Mouse (Mus musculus) limb, embryonic 10.5 days (tissue): Measurements from ENCODE around the gene Slc16a10. TPM values are rescaled to one million over a fixed set of nuclear protein-coding genes. Genes with fewer than 3 reads are reported as not detected.

Source experiments
- DNase-seq: peaks from one replicate; pipeline ENCODE4 v3.0.0-alpha.2; 2017; ENCODE audit warnings: low spot score
- H3K27ac ChIP-seq: fragments of 300-500 bp; sonication (generic); 2 replicates; pipeline ENCODE4 v1.5.1; 2016; ENCODE audit warnings: mild to moderate bottlenecking
- H3K27me3 ChIP-seq: fragments of 300-500 bp; sonication (generic); 2 replicates; pipeline ENCODE4 v1.6.1; 2016; ENCODE audit warnings: low read depth, mild to moderate bottlenecking; ENCODE audit not compliant: poor library complexity, severe bottlenecking
- H3K36me3 ChIP-seq: fragments of 300-500 bp; sonication (generic); 2 replicates; pipeline ENCODE4 v1.6.1; 2016; ENCODE audit warnings: mild to moderate bottlenecking, moderate library complexity
- H3K4me1 ChIP-seq: fragments of 300-500 bp; sonication (generic); 2 replicates; pipeline ENCODE4 v1.6.1; 2016
- H3K4me3 ChIP-seq: fragments of 300-500 bp; sonication (generic); 2 replicates; pipeline ENCODE4 v1.5.1; 2016; ENCODE audit warnings: mild to moderate bottlenecking, moderate library complexity
- H3K9me3 ChIP-seq: fragments of 300-500 bp; sonication (generic); replicated peaks from 2 replicates; pipeline ENCODE4 v1.6.1; 2016; ENCODE audit warnings: mild to moderate bottlenecking
- WGBS: fragments of 180-500 bp; shearing (Covaris S2); methylation state at CpG from one replicate; pipeline ENCODE4 v1.1.7; 2016; 5-methylcytosine and 5-hydroxymethylcytosine counted together
- polyA plus RNA-seq: library from polyadenylated mRNA; unstranded; fragments of >200 nt; fragmentation: Nextera tagmentation; extraction: Ambion mirVana; gene quantifications from 2 replicates; pipeline ENCODE4 v1.2.1, GENCODE M21; 2016

Slc16a10 gene
- polyA plus RNA-seq, 1 experiment from 2014 or later = 10.4 TPM

DNA sequence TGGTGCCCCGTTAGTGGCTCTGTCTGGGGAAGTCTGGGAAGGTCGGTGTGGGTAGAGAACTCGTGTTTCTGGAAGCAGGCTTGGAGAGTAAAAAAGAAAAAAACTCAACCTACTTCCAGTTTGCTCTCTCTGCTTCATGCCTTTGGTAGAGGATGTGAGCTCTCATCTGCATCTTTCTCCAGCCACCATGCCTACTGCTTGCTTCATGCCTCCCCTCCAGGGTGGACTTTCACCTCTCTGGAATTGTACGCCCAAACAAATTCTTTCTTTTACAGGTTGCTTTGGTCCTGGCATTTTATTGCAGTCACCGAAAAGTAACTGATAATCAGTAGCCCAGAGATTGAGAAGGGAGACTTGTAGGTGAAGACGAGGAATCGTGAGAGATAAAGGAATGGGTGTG is 27.0 kb upstream of the Slc16a10 start:
- Histone ChIP-seq H3K27ac (no peak overlapping the region), H3K36me3 (no peaks in the 10 kb centered on the region), H3K27me3 (no peaks in the 10 kb centered on the region), H3K4me3 (no peak overlapping the region), H3K9me3 (no peaks in the 10 kb centered on the region), H3K4me1 (peaks cover 14% of the 10 kb centered on the region)
- DNase-seq = no peak
- WGBS = 86% methylated on average over 7 of the region's 7 CpGs

DNA sequence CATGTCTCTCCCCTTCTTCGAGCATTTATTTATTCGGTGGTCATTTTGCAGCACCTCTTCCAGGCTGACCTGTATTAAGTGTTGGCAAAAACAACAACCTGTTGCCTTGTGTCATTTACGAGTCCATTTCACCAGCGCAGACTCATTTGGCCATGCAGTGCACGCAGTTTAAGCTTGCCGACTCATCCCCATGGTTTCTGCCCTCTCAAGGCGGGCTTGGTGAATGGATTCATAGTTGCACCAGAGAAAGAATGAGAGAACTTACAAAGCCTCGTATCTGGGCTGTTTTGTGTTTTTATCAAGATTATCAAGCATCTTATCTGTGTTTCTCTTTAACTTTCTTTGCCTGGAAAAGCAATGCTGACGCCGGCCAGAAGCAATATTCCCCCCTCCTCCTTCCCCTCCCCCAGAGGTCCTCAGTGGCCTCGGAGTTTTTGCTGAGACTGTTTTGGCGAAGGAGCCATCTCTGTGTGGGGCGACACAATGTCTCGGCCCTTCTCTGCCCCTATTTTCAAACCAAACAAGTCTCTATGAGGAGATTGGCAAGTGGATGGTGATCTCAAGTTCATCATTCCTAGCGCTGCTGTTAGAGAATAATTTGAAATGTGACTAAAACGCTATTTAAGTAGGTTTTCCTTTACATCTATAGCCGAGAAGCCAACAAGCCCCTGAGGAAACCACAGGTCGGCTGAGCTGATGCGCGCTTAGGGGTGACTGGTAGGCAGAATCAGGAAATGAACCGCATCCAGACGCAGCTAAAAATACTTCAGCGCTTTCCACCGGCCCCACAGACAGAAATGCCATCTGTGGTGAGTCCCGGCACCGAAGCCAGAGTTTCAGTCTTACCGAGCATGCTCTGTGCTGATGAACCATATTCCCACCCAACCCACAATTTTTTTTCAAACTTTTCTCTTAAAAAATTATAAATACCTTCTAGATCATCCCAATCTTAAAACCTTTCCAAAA is 22.6 kb upstream of the Slc16a10 start:
- DNase-seq = no peak
- no peaks in the 10 kb centered on the region for H3K27me3 ChIP-seq
- H3K9me3 ChIP-seq = no peaks in the 10 kb centered on the region
- 0 out of 2 replicates have a peak, but pooled peaks cover 3% of the 10 kb centered on the region for H3K4me1 ChIP-seq
- H3K27ac ChIP-seq = no peak overlapping the region
- H3K36me3 ChIP-seq = no peaks in the 10 kb centered on the region
- H3K4me3 ChIP-seq = no peak overlapping the region
- WGBS = 88% methylated on average over 27 of the region's 27 CpGs

DNA sequence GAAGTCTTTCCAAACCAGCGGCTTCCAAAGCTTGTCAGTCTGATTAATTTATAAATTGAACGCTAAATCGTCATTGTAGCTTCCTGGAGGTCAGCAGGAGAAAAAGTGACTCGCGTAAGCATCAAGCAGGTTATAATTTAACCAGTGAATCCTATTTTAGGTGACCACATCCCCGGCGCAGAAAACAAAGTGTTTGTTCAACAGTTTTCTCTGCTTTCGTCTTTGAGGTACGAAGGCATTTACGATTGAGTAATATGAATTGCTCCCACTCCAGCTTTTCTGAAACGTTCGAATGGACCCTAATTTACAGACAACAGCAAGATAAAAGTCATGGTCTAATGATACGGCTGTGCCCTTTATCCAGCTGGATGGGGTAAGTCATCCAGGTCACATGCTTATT is 21.9 kb upstream of the Slc16a10 start:
- Histone ChIP-seq H3K27ac (no peak overlapping the region), H3K36me3 (no peaks in the 10 kb centered on the region), H3K4me1 (0 out of 2 replicates have a peak, but pooled peaks cover 3% of the 10 kb centered on the region), H3K27me3 (no peaks in the 10 kb centered on the region), H3K9me3 (no peaks in the 10 kb centered on the region), H3K4me3 (no peak overlapping the region)
- DNase-seq = no peak
- WGBS = 87% methylated on average over 13 of the region's 13 CpGs

DNA sequence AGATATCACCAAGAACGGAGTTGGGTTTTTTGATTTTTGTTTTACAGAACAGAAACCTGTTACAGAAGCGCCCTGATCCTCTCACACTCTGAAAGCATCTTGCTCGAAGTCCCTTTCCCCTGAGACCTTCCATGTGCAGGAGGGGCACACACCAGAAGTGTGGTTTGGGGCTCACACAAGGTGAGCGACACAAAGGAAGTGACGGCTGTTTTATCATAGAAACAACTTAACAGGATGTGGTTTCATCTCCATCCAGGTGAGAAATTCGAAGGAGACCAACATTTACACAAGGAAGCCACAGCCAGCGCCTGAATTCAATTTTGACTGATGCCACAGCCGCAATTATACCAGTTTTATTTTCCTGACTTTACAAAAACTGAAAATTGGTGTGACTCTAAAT is 21.3 kb upstream of the Slc16a10 start:
- no peaks in the 10 kb centered on the region for H3K27me3 ChIP-seq
- WGBS = 83% methylated on average over 8 of the region's 8 CpGs
- H3K36me3 ChIP-seq = no peaks in the 10 kb centered on the region
- no peak for DNase-seq
- no peaks in the 10 kb centered on the region for H3K9me3 ChIP-seq
- H3K4me3 ChIP-seq = no peak overlapping the region
- 0 out of 2 replicates have a peak, but pooled peaks cover 3% of the 10 kb centered on the region for H3K4me1 ChIP-seq
- no peak overlapping the region for H3K27ac ChIP-seq

DNA sequence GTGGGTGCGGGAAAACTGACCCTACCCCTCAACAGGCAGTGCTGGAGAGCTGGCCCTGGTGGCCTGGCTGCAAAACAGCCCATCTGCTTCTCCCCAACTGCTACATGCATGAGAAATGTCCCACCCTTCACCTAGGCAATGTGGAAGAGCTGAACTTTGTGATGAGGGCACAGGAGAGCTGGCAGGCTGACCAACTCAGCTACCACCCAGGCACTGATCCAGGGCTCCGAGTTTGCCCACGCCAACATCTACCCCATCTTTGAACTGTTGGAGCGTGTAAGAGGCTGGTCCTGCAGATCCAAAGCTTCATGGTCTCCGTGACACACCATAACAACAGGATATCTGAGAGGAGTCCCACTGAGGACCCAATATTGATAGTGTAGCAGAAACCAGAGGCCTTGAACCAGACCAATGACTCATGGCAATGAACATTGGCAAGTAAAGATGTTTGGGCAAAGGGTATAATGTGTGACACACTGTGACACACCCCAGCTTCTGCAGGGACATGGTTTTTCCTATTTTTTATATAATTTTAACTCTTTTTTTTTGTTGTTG is 19.7 kb upstream of the Slc16a10 start:
- DNase-seq = no peak
- Histone ChIP-seq H3K4me1 (0 out of 2 replicates have a peak, but pooled peaks cover 3% of the 10 kb centered on the region), H3K36me3 (no peaks in the 10 kb centered on the region)

DNA sequence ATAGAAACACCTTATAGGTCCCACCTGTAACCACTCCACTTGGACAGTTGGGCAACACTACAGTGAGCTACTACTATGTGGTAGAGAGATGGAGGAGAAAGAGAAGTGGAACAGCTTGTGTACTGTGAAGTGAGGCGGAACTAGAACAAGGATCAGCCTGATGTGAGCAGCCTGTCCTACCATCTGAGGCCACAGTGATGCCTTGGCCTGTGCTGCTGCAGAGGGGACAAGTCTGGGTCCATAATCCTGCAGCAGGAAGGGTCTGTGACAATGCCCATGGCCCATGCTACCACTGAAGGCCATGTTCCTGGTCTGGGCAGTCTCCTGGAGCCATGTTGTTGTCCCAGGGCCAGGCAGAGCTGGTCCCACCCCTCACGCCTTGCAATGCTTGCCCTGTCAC is 19.2 kb upstream of the Slc16a10 start:
- Histone ChIP-seq H3K9me3 (no peaks in the 10 kb centered on the region), H3K27me3 (no peaks in the 10 kb centered on the region), H3K36me3 (no peaks in the 10 kb centered on the region), H3K27ac (0 out of 2 replicates have a peak overlapping the region, but pooled peaks have one; percentile 1), H3K4me3 (no peak overlapping the region), H3K4me1 (0 out of 2 replicates have a peak, but pooled peaks cover 2% of the 10 kb centered on the region)
- no peak for DNase-seq
- WGBS = 100% methylated on average over 2 of the region's 2 CpGs

More for the DNA sequence above, 19.7 kb upstream of the Slc16a10 start:
- H3K27me3 ChIP-seq = no peaks in the 10 kb centered on the region
- no peak overlapping the region for H3K4me3 ChIP-seq
- no peaks in the 10 kb centered on the region for H3K9me3 ChIP-seq
- H3K27ac ChIP-seq = 0 out of 2 replicates have a peak overlapping the region, but pooled peaks have one; percentile 1
- 94% methylated on average over 5 of the region's 5 CpGs for WGBS

DNA sequence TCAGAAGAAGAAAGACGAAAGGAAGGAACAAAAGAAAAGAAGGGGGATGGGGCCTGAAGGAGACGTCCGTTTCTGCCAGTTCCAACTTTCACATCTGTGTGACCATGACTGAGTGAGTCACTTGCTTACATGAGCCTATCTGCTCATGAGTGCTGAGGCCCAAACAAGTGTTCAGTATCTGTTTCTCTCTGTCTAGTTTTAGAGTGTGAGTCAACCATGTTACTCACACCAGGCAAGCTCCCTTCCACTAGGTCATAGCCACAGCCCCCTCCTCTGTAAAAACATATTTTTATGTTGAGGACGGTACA is 10.4 kb upstream of the Slc16a10 start:
- Histone ChIP-seq H3K36me3 (no peaks in the 10 kb centered on the region), H3K27me3 (no peaks in the 10 kb centered on the region), H3K4me1 (peaks cover 17% of the 10 kb centered on the region), H3K4me3 (no peak overlapping the region), H3K27ac (peak overlapping the region; percentile 80; the same call in 1 of the 2 replicates), H3K9me3 (no peaks in the 10 kb centered on the region)
- 70% methylated on average over 4 of the region's 4 CpGs for WGBS
- no peak for DNase-seq

DNA sequence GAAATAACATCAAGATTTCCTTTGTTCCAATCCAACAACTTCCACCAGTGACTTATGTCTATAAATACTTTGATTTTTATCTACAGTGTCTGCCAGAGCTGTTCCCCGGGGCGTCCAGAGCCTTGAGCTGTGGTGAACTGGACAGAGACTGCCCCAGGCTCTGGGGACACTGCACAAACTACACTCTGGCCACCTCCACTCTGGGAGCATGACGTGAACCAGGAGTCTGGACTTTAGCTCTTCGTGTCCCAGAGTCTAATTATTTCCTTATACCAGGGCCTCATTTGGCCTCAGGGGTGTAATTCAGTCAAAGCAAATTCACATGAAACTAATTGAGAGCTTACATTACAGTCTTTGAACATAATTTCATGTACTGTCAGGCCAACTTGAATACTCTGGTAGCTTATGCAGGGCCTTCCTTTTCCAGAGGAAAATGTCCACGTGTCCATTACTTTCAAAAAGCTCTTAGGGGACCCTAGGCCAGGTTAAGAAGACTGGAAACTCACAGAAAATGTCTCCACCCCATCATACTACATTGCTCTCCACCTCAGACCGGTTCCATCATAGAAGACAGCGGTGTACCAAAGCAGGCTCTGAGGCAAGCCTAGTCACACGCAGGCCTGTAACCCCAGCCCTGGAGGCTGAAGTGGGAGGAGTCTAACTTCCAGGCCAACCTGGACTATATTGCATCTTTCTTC is 9.9 kb upstream of the Slc16a10 start:
- peaks cover 17% of the 10 kb centered on the region for H3K4me1 ChIP-seq
- no peaks in the 10 kb centered on the region for H3K27me3 ChIP-seq
- peak; percentile 60 for DNase-seq
- H3K27ac ChIP-seq = peak overlapping the region; percentile 80
- 54% methylated on average over 8 of the region's 8 CpGs for WGBS
- H3K36me3 ChIP-seq = no peaks in the 10 kb centered on the region
- no peak overlapping the region for H3K4me3 ChIP-seq
- H3K9me3 ChIP-seq = no peaks in the 10 kb centered on the region

DNA sequence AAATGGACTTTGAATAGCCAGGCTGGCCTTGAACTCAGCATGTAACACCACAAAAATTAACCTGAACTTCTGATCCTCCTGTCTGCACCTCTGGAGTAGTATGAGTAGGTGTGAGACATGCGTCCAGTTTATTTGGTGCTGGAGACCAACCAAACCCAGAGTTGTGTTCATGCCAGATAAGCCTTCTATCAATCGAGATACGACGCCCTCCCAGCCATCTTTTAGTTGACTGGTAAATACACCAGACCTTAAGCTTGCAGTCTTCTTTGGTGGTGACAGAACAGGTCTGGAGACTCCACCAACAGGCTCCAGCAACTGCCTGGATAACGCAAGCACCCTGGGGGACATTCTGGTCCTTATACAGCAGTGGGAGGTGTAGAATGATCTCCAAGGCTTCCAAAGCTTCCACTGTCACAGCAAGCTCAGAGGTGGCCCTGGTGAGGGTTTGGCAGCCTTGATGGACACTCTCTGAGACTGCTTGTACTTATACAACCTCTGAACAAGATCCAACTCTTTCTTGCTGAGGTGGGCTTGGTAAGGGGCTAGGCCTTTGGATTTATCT is 7.6 kb upstream of the Slc16a10 start:
- WGBS = 91% methylated on average over 5 of the region's 5 CpGs
- H3K27me3 ChIP-seq = no peaks in the 10 kb centered on the region
- no peak overlapping the region for H3K27ac ChIP-seq
- H3K9me3 ChIP-seq = no peaks in the 10 kb centered on the region
- H3K4me1 ChIP-seq = peaks cover 17% of the 10 kb centered on the region
- no peaks in the 10 kb centered on the region for H3K36me3 ChIP-seq
- H3K4me3 ChIP-seq = no peak overlapping the region
- no peak for DNase-seq

DNA sequence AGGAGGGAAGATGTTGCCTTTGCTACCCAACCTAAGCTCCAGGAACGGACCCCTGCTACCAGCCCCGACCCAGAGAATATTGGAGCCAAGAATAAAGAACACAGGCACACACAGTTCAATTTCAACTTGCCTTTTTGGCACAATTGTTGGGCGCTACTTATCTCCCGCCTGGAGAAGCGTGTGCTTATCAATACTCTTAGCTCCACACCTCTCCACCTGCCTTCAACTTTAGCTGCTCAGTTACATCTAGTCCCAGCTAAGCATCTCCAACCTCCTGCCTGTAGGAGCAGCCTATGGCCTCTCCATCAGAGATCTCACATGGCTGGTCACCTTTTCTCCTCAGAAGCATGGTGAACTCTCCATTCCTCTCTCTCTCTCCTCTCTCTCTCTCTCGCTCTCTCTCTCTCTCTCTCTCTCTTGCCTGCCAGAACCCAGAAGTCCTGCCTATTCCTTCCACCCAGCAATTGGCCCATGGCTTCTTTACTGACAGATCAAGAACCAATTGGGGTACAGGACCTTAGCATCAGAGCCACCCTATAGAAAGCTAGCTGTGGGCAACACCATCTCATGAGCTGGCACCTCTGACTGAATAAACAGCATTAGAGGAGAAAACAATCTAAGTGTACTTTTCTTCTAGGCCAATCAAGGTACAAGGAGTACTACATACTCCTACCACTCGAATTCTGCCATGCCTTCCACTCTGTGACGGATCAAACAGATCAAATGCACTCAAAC is 5.4 kb upstream of the Slc16a10 start:
- Histone ChIP-seq H3K27ac (no peak overlapping the region), H3K36me3 (no peaks in the 10 kb centered on the region), H3K9me3 (no peaks in the 10 kb centered on the region), H3K4me1 (peaks cover 17% of the 10 kb centered on the region), H3K27me3 (no peaks in the 10 kb centered on the region), H3K4me3 (no peak overlapping the region)
- WGBS = 89% methylated on average over 8 of the region's 8 CpGs
- DNase-seq = no peak

DNA sequence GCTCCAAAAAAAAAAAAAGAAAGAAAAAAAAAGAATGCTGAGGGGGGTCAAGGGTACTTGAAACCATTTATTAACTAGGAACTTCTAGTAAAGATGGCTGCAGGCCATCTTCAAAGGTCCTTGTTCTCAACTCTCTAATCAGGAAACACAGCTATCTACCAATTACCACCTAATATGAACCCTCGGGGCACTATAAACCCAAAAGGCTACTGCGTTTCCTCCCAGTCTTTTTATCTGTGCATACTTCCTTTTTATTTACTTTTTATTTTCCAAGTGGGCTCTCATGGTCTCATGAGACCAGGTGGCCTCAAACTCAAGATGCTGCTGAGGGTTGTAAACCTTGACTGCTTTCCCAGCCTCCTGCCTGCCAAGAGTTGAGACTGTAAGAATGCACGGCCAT is 4.4 kb upstream of the Slc16a10 start:
- Histone ChIP-seq H3K36me3 (no peaks in the 10 kb centered on the region), H3K27me3 (peaks cover 2% of the 10 kb centered on the region), H3K4me3 (no peak overlapping the region), H3K27ac (no peak overlapping the region), H3K9me3 (no peaks in the 10 kb centered on the region), H3K4me1 (peaks cover 17% of the 10 kb centered on the region)
- no peak for DNase-seq
- 72% methylated on average over 3 of the region's 3 CpGs for WGBS

DNA sequence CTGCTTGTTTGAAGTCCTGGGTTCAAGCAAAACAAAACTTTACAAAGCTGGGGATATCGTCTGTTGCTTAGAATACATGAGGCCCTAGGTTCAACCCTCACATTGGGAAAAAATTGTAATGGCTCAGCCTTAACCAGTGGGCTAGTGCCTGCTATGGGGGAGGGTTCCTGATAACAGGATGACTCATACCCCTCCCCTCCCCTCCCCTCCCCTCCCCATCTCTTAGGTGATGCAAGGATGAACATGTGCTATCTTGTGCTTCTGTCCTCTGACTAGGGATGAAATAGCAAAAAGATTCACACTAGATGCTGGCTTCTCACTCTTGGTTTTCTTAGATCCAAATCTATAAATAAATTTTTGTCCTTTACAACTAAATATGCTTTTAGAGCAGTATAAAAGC is 2.8 kb upstream of the Slc16a10 start:
- 81% methylated on average over 1 of the region's 1 CpGs for WGBS
- H3K9me3 ChIP-seq = no peaks in the 10 kb centered on the region
- H3K4me3 ChIP-seq = no peak overlapping the region
- H3K36me3 ChIP-seq = no peaks in the 10 kb centered on the region
- no peak overlapping the region for H3K27ac ChIP-seq
- peaks cover 19% of the 10 kb centered on the region for H3K27me3 ChIP-seq
- peaks cover 15% of the 10 kb centered on the region for H3K4me1 ChIP-seq
- DNase-seq = no peak
